Mouse (Mus musculus) megakaryocyte-erythroid progenitor cell, adult 5-6 weeks (primary cell): Measurements from ENCODE around the gene Hbs1l. TPM values are rescaled to one million over a fixed set of nuclear protein-coding genes. Genes with fewer than 3 reads are reported as not detected.
A peak's percentile ranks its signal among the peaks of the same experiment; 100 is the strongest.

Experiments
- ATAC-seq: replicated peaks from 2 replicates; pipeline ENCODE4 v1.8.0; 2016; ENCODE audit warnings: mild to moderate bottlenecking, inconsistent platforms; ENCODE audit not compliant: severe bottlenecking, poor library complexity, low FRiP score, low TSS enrichment
- total RNA-seq, 2 experiments: library from RNA; stranded (forward) in 1 of 2; stranded (reverse) in 1 of 2; fragments of 200-1000, 215-1000 nt in 1 of 2; fragments of >200 nt in 1 of 2; fragmentation: Nextera tagmentation in 1 of 2; gene quantifications; 2 replicates each; pipeline ENCODE4 v1.2.3; 2014 to 2017

The Hbs1l gene
- total RNA-seq, 2 experiments from 2014 or later = 81.6 to 106 TPM

- no peak for ATAC-seq
These were observed 56.0 kb downstream of the Hbs1l start for GRCm38 (mm10) chr10:21351766-21352165.

- ATAC-seq = no peak
These were observed 58.1 kb downstream of the Hbs1l start for GRCm38 (mm10) chr10:21353890-21354289.

GRCm38 (mm10) chr10:21354506-21354905 is 58.7 kb downstream of the Hbs1l start:
- no peak for ATAC-seq

GRCm38 (mm10) chr10:21357986-21358385 is 62.2 kb downstream of the Hbs1l start:
- ATAC-seq = no peak

GRCm38 (mm10) chr10:21359086-21359485 is 63.3 kb downstream of the Hbs1l start:
- no peak for ATAC-seq

- ATAC-seq = no peak
These were observed 66.1 kb downstream of the Hbs1l start for GRCm38 (mm10) chr10:21361871-21362270.

GRCm38 (mm10) chr10:21363297-21363696 is 67.5 kb downstream of the Hbs1l start:
- no peak for ATAC-seq

- ATAC-seq = no peak
These were observed 69.2 kb downstream of the Hbs1l start for GRCm38 (mm10) chr10:21364946-21365345.

GRCm38 (mm10) chr10:21365897-21366296 is 70.1 kb downstream of the Hbs1l start:
- no peak for ATAC-seq

- no peak for ATAC-seq
These were observed 70.7 kb downstream of the Hbs1l start for GRCm38 (mm10) chr10:21366471-21366870.

- ATAC-seq = no peak
These were observed 71.7 kb downstream of the Hbs1l start for GRCm38 (mm10) chr10:21367481-21367880.

- ATAC-seq = no peak
These were observed 73.8 kb downstream of the Hbs1l start for GRCm38 (mm10) chr10:21369586-21369985.

GRCm38 (mm10) chr10:21372271-21372670 is 76.5 kb downstream of the Hbs1l start:
- no peak for ATAC-seq

- no peak for ATAC-seq
These were observed 81.1 kb downstream of the Hbs1l start, which contains the start of gene Aldh8a1 for GRCm38 (mm10) chr10:21376682-21377473. Gene Aldh8a1 (plus strand): TSS chr10:21377291.

GRCm38 (mm10) chr10:21378196-21378944 is 82.6 kb downstream of the Hbs1l start:
- peak; percentile 84 for ATAC-seq

- peak; percentile 49; the same call in 1 of the 2 replicates for ATAC-seq
These were observed 87.1 kb downstream of the Hbs1l start for GRCm38 (mm10) chr10:21382914-21383313.

- ATAC-seq = no peak
These were observed 89.4 kb downstream of the Hbs1l start for GRCm38 (mm10) chr10:21385111-21385663.

- ATAC-seq = no peak
These were observed 93.3 kb downstream of the Hbs1l start for GRCm38 (mm10) chr10:21389075-21389474.

GRCm38 (mm10) chr10:21390440-21390839 is 94.7 kb downstream of the Hbs1l start:
- no peak for ATAC-seq

- ATAC-seq = no peak
These were observed 95.5 kb downstream of the Hbs1l start for GRCm38 (mm10) chr10:21391286-21391685.
